Mouse (Mus musculus) heart, adult 8-10 months (tissue): ENCODE data around the gene Wasl. TPM values are rescaled to one million over a fixed set of nuclear protein-coding genes. Genes with fewer than 3 reads are reported as not detected.

Source experiments
- total RNA-seq, 4 experiments: library from RNA; stranded (reverse); gene quantifications; 2 replicates each; pipeline ENCODE4 v1.2.4; 2022

Gene Wasl
- total RNA-seq, 4 experiments from 2014 or later, result 23.5 to 27.0 (median 25.3) TPM

Other genes starting within 250 kb of the Wasl start
- gene Iqub, start 149.9 kb downstream of the Wasl start, total RNA-seq, result under 1 TPM; 0.37 to 0.81 (median 0.57) TPM
- 1,000 to 10,000 TPM; 1,425 to 1,947 (median 1,659) TPM for gene Ndufa5, start 137.0 kb downstream of the Wasl start, total RNA-seq
- 10 to 100 TPM; 54.3 to 71.9 (median 65.6) TPM for gene Asb15, start 136.9 kb downstream of the Wasl start, total RNA-seq
- gene Lmod2, start 67.2 kb downstream of the Wasl start, total RNA-seq, result 100 to 1,000 TPM; 758 to 914 (median 862) TPM
- gene Hyal6, start 68.2 kb upstream of the Wasl start, total RNA-seq, result not detected
- not detected for gene Hyal4, start 83.3 kb upstream of the Wasl start, total RNA-seq
- not detected for gene Spam1, start 126.2 kb upstream of the Wasl start, total RNA-seq
- not detected for gene Hyal5, start 193.0 kb upstream of the Wasl start, total RNA-seq